ENCODE assay signal across 9 mouse cellular contexts in genomic region chr4:119931923-119932322, GRCm38 (mm10).
DNase-seq lines count a peak whose midpoint lies in the region; ATAC-seq and TF ChIP-seq lines count a peak whose summit lies in the region.
"Had no signal": no experiment of that assay in that cellular context is flagged by ENCODE, and none has a peak within 500 bp of the region (broad histone marks: within the 10 kb centered on the region; RNA-seq: fewer than 3 reads in every experiment).

No protein-coding gene starts in this region.

- no peak overlapping the region for H3K27ac ChIP-seq in kidney, adult 2 months (ENCODE audit: insufficient read depth, low read depth, low read length)
- H3K27ac ChIP-seq in hindbrain, embryonic 12.5 days, result no peak overlapping the region
- H3K27ac ChIP-seq in intestine, postnatal 0 days (ENCODE audit: low read depth, low read length), result no peak overlapping the region
- H3K27ac ChIP-seq: lung, embryonic 15.5 days had no signal

- peak; percentile 68; the same call in 1 of the 2 replicates for ATAC-seq in hindbrain, embryonic 12.5 days (ENCODE audit: low FRiP score)
- ATAC-seq in intestine, postnatal 0 days, result no peak

- peak; percentile 23 for DNase-seq in kidney, adult 2 months
- DNase-seq in kidney, adult 18-20 months, result no peak
- peak; percentile 81 to 88 for DNase-seq in cerebellum, postnatal 14 days
- DNase-seq in gastrocnemius, adult 8-10 months (ENCODE audit: low spot score in 2 of 2), result no peak
- DNase-seq in urinary bladder, adult 18-20 months (ENCODE audit: low spot score in 2 of 2), result no peak

- no peak overlapping the region for H3ac ChIP-seq in myocyte (ENCODE audit: control insufficient read depth, insufficient read length)

- H3K4me1 ChIP-seq in kidney, adult 2 months (ENCODE audit: control insufficient read depth, insufficient read depth, low read length), result no peaks in the 10 kb centered on the region
- peaks cover 18% of the 10 kb centered on the region for H3K4me1 ChIP-seq in hindbrain, embryonic 12.5 days
- H3K4me1 ChIP-seq in intestine, postnatal 0 days (replicated peaks; ENCODE audit: control insufficient read depth, insufficient read depth, low read length), result no peaks in the 10 kb centered on the region

- H3K27me3 ChIP-seq in kidney, adult 2 months (replicated peaks; ENCODE audit: control insufficient read depth, insufficient read depth, low read length), result no peaks in the 10 kb centered on the region
- no peaks in the 10 kb centered on the region for H3K27me3 ChIP-seq in hindbrain, embryonic 12.5 days
- no peaks in the 10 kb centered on the region for H3K27me3 ChIP-seq in myocyte (ENCODE audit: control insufficient read depth, insufficient read depth, insufficient read length)
- no peaks in the 10 kb centered on the region for H3K27me3 ChIP-seq in intestine, postnatal 0 days (replicated peaks; ENCODE audit: control insufficient read depth, insufficient read depth, low read length)
- H3K27me3 ChIP-seq: lung, embryonic 15.5 days had no signal

- H3K4me2 ChIP-seq in hindbrain, embryonic 12.5 days (replicated peaks), result no peak overlapping the region
- H3K4me2 ChIP-seq in myocyte (ENCODE audit: low read depth), result peak overlapping the region; percentile 67
- H3K4me2 ChIP-seq in intestine, postnatal 0 days (replicated peaks; ENCODE audit: low read depth), result no peak overlapping the region
- H3K4me2 ChIP-seq: lung, embryonic 15.5 days had no signal

- H3K9me3 ChIP-seq in hindbrain, embryonic 12.5 days (replicated peaks), result no peaks in the 10 kb centered on the region
- no peaks in the 10 kb centered on the region for H3K9me3 ChIP-seq in intestine, postnatal 0 days (ENCODE audit: control insufficient read depth)
- H3K9me3 ChIP-seq: lung, embryonic 15.5 days had no signal

- no peak overlapping the region for H3K4me3 ChIP-seq in kidney, adult 2 months (ENCODE audit: insufficient read depth, low read depth, low read length)
- no peak overlapping the region for H3K4me3 ChIP-seq in hindbrain, embryonic 12.5 days
- no peak overlapping the region for H3K4me3 ChIP-seq in myocyte
- H3K4me3 ChIP-seq in intestine, postnatal 0 days (ENCODE audit: low read depth, low read length), result no peak overlapping the region
- H3K4me3 ChIP-seq: lung, embryonic 15.5 days had no signal

- no peak for TF ChIP-seq CTCF in kidney, adult 2 months (conservative IDR thresholded peaks at IDR 0.05; ENCODE audit: insufficient read depth, insufficient read length, low read depth, low read length)
- no peak for TF ChIP-seq CTCF in intestine, postnatal 0 days (IDR thresholded peaks at IDR 0.05; ENCODE audit: low read depth)

- H3K79me2 ChIP-seq in myocyte (ENCODE audit: control insufficient read depth, insufficient read depth), result no peaks in the 10 kb centered on the region

- H3K9ac ChIP-seq in hindbrain, embryonic 12.5 days, result no peak overlapping the region
- H3K9ac ChIP-seq in intestine, postnatal 0 days (ENCODE audit: low read depth, low read length), result no peak overlapping the region
- H3K9ac ChIP-seq: lung, embryonic 15.5 days had no signal

- TF ChIP-seq POLR2A in kidney, adult 2 months (IDR thresholded peaks at IDR 0.05; ENCODE audit: low read depth, low read length), result no peak
- no peak for TF ChIP-seq POLR2A in myocyte (IDR thresholded peaks at IDR 0.05; ENCODE audit: insufficient read length, low read depth)

- 57% methylated on average over 8 of the region's 8 CpGs for WGBS in kidney, adult 2 months
- 25% methylated on average over 8 of the region's 8 CpGs for WGBS in hindbrain, embryonic 12.5 days
- 65% methylated on average over 8 of the region's 8 CpGs for WGBS in intestine, postnatal 0 days

- H3K36me3 ChIP-seq in kidney, adult 2 months (ENCODE audit: control insufficient read depth, insufficient read depth, low read length), result no peaks in the 10 kb centered on the region
- H3K36me3 ChIP-seq in hindbrain, embryonic 12.5 days, result no peaks in the 10 kb centered on the region
- H3K36me3 ChIP-seq in myocyte (ENCODE audit: control insufficient read depth, insufficient read depth), result no peaks in the 10 kb centered on the region
- H3K36me3 ChIP-seq in intestine, postnatal 0 days (ENCODE audit: control insufficient read depth, insufficient read depth), result no peaks in the 10 kb centered on the region
- H3K36me3 ChIP-seq: lung, embryonic 15.5 days had no signal

TF ChIP-seq in myocyte, 11 proteins besides CTCF, POLR2A, EP300 and RAD21:
- TF ChIP-seq CEBPB (IDR thresholded peaks at IDR 0.05; ENCODE audit: insufficient read depth, poor library complexity, severe bottlenecking) (no peak), MYOD1 (IDR thresholded peaks at IDR 0.05; ENCODE audit: control insufficient read depth in 1 of 3, insufficient read length in 2 of 3, low read depth in 2 of 3) (no peak), TCF3 (IDR thresholded peaks at IDR 0.05; ENCODE audit: insufficient read length, low read depth) (no peak), MYOG (IDR thresholded peaks at IDR 0.05; ENCODE audit: control insufficient read depth in 1 of 3, insufficient read depth in 1 of 3, insufficient read length in 2 of 3, low read depth in 2 of 3) (no peak), POLR2AphosphoS2 (IDR thresholded peaks at IDR 0.05; ENCODE audit: insufficient read length, low read depth) (no peak), MAX (IDR thresholded peaks at IDR 0.05; ENCODE audit: low read depth) (no peak), REST (IDR thresholded peaks at IDR 0.05; ENCODE audit: insufficient read depth, insufficient read length) (no peak), USF1 (IDR thresholded peaks at IDR 0.05; ENCODE audit: low read depth) (no peak), TCF12 (IDR thresholded peaks at IDR 0.05; ENCODE audit: insufficient read depth, poor library complexity, severe bottlenecking) (no peak), E2F4 (IDR thresholded peaks at IDR 0.05; ENCODE audit: insufficient read depth) (no peak), SRF (IDR thresholded peaks at IDR 0.05; ENCODE audit: control insufficient read depth, insufficient read length, low read depth) (no peak)

Comparison
In these comparisons a context has a peak if more than half of its experiments do, and no peak if none do; other contexts are left out.
1. DNase-seq: peak in kidney, adult 2 months (single experiment) and cerebellum, postnatal 14 days (2 of 2); none in kidney, adult 18-20 months (single experiment), gastrocnemius, adult 8-10 months (0 of 2) and urinary bladder, adult 18-20 months (0 of 2).